Mouse (Mus musculus): ENCODE results near the gene Kdm4d. TPM values are rescaled to one million over a fixed set of nuclear protein-coding genes. Genes with fewer than 3 reads are reported as not detected.
"Not testable (repeated sequence)": the region's sequence is repeated elsewhere in the genome, so short reads cannot be mapped to it uniquely, and the experiment has no call there.

Gene Kdm4d
- total RNA-seq, 2 experiments from 2014 or later = 2.3 to 2.4 TPM

- DNase-seq (ENCODE audit: low spot score in 2 of 2); intact Hi-C loops (cut with DNase I): not testable (repeated sequence)
Observed at GRCm38 (mm10) chr9:14463668-14464067, 36.6 kb downstream of the Kdm4d start.

- DNase-seq (ENCODE audit: low spot score in 2 of 2); intact Hi-C loops (cut with DNase I): not testable (repeated sequence)
Observed at GRCm38 (mm10) chr9:14462536-14462935, 37.7 kb downstream of the Kdm4d start.

DNA sequence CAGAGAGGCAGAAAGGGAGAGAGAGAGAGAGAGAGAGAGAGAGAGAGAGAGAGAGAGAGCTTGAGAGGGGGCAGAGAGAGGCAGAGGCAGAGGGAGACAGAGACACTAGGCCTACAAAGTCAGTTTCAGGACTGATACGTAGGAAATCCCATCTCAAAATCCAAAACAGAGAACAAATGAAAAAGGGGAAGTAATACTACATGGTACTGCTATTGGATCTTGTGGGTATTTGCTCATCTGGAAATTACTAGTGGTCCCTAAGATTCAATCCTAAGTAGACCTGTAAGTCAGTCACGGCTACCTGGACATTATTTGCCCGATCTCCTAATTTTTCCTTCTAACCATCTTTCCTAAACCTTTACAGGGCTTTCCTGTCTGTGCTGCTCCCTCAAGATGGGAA is 44.0 kb downstream of the Kdm4d start:
- intact Hi-C loops (cut with DNase I) = no loop called here
- DNase-seq (ENCODE audit: low spot score in 2 of 2) = no peak

DNA sequence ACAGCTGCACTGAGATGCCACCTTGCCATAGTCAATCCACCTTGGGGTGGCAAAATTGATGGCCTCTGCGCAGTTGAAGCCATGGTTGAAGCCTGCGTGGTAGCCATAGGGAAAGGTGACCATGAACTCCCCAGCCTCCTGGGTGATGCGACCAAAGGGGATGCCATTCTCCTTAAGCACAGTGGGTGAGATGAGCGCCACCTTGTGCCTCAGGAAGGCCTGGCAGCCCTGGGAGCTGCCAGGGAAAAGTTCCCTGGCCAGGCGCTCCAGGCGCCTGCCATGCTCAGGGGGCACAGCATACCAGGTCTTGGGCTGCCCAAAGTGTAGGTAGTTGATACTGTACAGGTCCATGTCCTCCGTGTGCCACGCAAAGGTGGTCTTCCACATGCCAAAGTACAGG is 49.2 kb downstream of the Kdm4d start:
- intact Hi-C loops (cut with DNase I); DNase-seq (ENCODE audit: low spot score in 2 of 2): not testable (repeated sequence)

DNA sequence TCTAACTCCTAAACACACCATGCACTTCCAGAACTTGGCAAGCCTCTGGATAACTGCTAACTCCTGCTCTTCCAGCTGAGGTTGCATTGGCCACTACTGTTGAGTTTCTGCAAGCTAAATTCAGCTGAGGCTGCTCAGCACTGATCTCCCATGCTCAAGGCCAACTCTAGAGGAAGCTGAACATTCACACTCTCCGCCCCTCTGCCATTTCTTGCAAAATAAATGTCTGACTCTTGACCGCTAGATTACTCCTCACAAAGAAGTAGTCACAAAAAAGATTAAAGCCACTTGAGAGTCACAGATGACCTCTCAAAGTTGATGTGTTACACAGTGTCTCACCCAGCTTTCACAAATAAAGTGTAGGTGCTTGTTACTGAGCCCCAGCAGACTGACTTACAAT is 53.2 kb downstream of the Kdm4d start:
- intact Hi-C loops (cut with DNase I); DNase-seq (ENCODE audit: low spot score in 2 of 2): not testable (repeated sequence)

DNA sequence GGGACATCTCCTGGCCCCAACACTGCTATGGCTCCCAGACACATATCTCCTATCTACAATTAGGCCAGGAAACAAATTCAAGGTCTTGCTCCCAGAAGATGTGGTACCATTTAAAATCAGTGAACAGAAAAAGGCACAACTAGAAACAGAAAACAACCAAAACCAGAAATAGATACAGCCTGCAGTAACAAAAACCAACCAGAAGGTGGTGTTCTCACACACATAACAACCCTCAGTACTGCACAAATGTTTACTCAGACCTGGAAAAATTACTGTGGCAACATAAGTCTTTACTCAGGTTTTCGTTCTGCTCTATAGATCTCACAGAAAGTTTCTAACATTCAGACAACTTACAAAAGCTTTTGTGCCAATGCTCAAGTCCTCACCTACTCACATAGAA is 59.9 kb downstream of the Kdm4d start:
- DNase-seq (ENCODE audit: low spot score in 2 of 2) = no peak
- intact Hi-C loops (cut with DNase I) = no loop called here

GRCm38 (mm10) chr9:14433252-14433939 is 66.9 kb downstream of the Kdm4d start:
- intact Hi-C loops (cut with DNase I) = no loop called here
- no peak for DNase-seq (ENCODE audit: low spot score in 2 of 2)

Other genes with a start within 250 kb of the Kdm4d start
- gene Sesn3, start 225.4 kb downstream of the Kdm4d start, total RNA-seq (2021) = 100 to 1,000 TPM; 109 to 125 TPM
- 10 to 100 TPM; 59.7 to 68.6 TPM for gene Endod1, start 119.0 kb downstream of the Kdm4d start, total RNA-seq (2021)
- 10 to 100 TPM; 84.1 to 85.4 TPM for gene Cwc15, start 135 bp upstream of the Kdm4d start, total RNA-seq (2021)
- 10 to 100 TPM; 14.6 to 16.9 TPM for gene Amotl1, start 144.6 kb upstream of the Kdm4d start, total RNA-seq (2021)
- gene Piwil4, start 240.3 kb upstream of the Kdm4d start, total RNA-seq (2021) = not detected